Mouse (Mus musculus) kidney, postnatal 4 days (tissue): ENCODE results near the gene Slc27a1.

ENCODE experiments used
- DNase-seq, 2 experiments: peaks; one replicate each; pipeline ENCODE4 v3.0.0; 2021; ENCODE audit warnings: mixed read lengths in 2 of 2

Slc27a1 gene

GRCm38 (mm10) chr8:71627265-71628099 lies 58.8 kb downstream of the Slc27a1 start:
- peak in 1 of 2 experiments; percentile 34 for DNase-seq

- DNase-seq: no peak
Measured at GRCm38 (mm10) chr8:71628396-71629095, 59.9 kb downstream of the Slc27a1 start.

- DNase-seq: peak; percentile 96 to 97
Measured at GRCm38 (mm10) chr8:71629096-71629697, 60.5 kb downstream of the Slc27a1 start.

- DNase-seq: peak; percentile 78 to 84
Measured at GRCm38 (mm10) chr8:71629781-71630212, 61.1 kb downstream of the Slc27a1 start.

- no peak for DNase-seq
Measured at GRCm38 (mm10) chr8:71630761-71631160, 62.1 kb downstream of the Slc27a1 start.

- DNase-seq: no peak
Measured at GRCm38 (mm10) chr8:71631897-71632296, 63.2 kb downstream of the Slc27a1 start.

GRCm38 (mm10) chr8:71633164-71633563 lies 64.5 kb downstream of the Slc27a1 start:
- peak; percentile 62 to 70 for DNase-seq

- peak; percentile 70 to 80 for DNase-seq
Measured at GRCm38 (mm10) chr8:71633981-71634667, 65.4 kb downstream of the Slc27a1 start.
